Mouse (Mus musculus) heart, adult 2 months (tissue): ENCODE measurements around the gene Uckl1.

Source experiments
- CTCF ChIP-seq: fragments of 200-600 bp; IDR thresholded peaks from 2 replicates; pipeline ENCODE4 v1.8.1; 2022; ENCODE audit warnings: antibody characterized with exemption, mild to moderate bottlenecking, moderate library complexity
- EP300 ChIP-seq: fragments of 200-500 bp; IDR thresholded peaks from 2 replicates; pipeline ENCODE4 v1.6.1; 2011; ENCODE audit warnings: low read depth, low read length, control low read depth; ENCODE audit not compliant: insufficient read depth

DNA sequence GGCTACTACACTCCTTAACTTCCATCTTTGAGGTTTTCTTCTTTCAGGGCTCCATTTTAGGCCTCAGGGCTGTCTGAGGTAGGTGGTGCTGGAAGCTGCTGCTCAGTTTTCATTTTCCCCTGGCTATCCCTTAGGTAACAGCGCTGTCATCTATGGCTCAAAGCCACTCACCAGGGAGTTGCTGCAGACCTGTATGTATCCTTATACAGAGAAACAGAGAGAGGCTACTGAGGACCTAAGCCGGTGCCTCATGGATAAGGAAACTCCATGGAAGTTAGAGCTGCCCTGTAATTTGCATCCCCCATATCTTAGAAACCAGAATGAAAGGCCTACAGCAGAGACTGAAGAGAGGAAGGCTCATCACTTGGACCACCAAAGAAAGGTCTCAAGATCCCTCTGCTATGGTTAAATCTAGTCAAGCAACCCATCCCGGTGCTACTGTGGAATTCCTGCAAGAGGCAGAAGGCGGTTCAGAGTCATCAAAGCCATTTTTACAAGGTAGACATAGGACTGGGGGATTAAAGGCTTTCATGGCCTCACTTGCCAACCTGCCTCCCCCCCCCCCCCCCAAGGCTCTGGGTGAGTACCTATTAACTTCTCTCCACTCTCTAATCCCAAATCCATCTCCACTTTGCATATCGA lies 4.4 kb downstream of the Uckl1 start:
- TF ChIP-seq CTCF = no peak
- TF ChIP-seq EP300 = no peak
